Mouse (Mus musculus): ENCODE measurements around the gene Ltbr.
A peak's percentile ranks its signal among the peaks of the same experiment; 100 is the strongest.

Ltbr gene

GRCm38 (mm10) chr6:125313546-125314230 lies at the start of gene Ltbr:
Ltbr (minus strand) TSS chr6:125313885.
- peak; percentile 71 for DNase-seq (ENCODE audit: low read depth)

GRCm38 (mm10) chr6:125363021-125363420 lies 49.3 kb upstream of the Ltbr start:
- DNase-seq (ENCODE audit: low read depth) = no peak

- DNase-seq (ENCODE audit: low read depth) = no peak
These were observed 48.0 kb upstream of the Ltbr start for GRCm38 (mm10) chr6:125361467-125362291.

GRCm38 (mm10) chr6:125360846-125361245 lies 47.2 kb upstream of the Ltbr start:
- no peak for DNase-seq (ENCODE audit: low read depth)

- no peak for DNase-seq (ENCODE audit: low read depth)
These were observed 46.3 kb upstream of the Ltbr start for GRCm38 (mm10) chr6:125359999-125360398.

- DNase-seq (ENCODE audit: low read depth) = no peak
These were observed 43.6 kb upstream of the Ltbr start for GRCm38 (mm10) chr6:125357334-125357733.

- no peak for DNase-seq (ENCODE audit: low read depth)
These were observed 42.6 kb upstream of the Ltbr start for GRCm38 (mm10) chr6:125356264-125356663.

GRCm38 (mm10) chr6:125355197-125355741 lies 41.6 kb upstream of the Ltbr start:
- no peak for DNase-seq (ENCODE audit: low read depth)

GRCm38 (mm10) chr6:125354352-125355151 lies 40.9 kb upstream of the Ltbr start:
- peak; percentile 80 for DNase-seq (ENCODE audit: low read depth)

GRCm38 (mm10) chr6:125353655-125354054 lies 40.0 kb upstream of the Ltbr start:
- no peak for DNase-seq (ENCODE audit: low read depth)

- no peak for DNase-seq (ENCODE audit: low read depth)
These were observed 39.5 kb upstream of the Ltbr start for GRCm38 (mm10) chr6:125353221-125353620.

GRCm38 (mm10) chr6:125352811-125353210 lies 39.1 kb upstream of the Ltbr start:
- DNase-seq (ENCODE audit: low read depth) = peak; percentile 54

- DNase-seq (ENCODE audit: low read depth) = no peak
These were observed 38.3 kb upstream of the Ltbr start for GRCm38 (mm10) chr6:125352046-125352384.

- DNase-seq (ENCODE audit: low read depth) = no peak
These were observed 37.8 kb upstream of the Ltbr start for GRCm38 (mm10) chr6:125351368-125352045.

- DNase-seq (ENCODE audit: low read depth) = no peak
These were observed 37.3 kb upstream of the Ltbr start for GRCm38 (mm10) chr6:125350995-125351324.

- DNase-seq (ENCODE audit: low read depth) = no peak
These were observed 36.7 kb upstream of the Ltbr start for GRCm38 (mm10) chr6:125350231-125350994.

GRCm38 (mm10) chr6:125349575-125350230 lies 36.0 kb upstream of the Ltbr start:
- DNase-seq (ENCODE audit: low read depth) = no peak

GRCm38 (mm10) chr6:125348721-125349574 lies 35.3 kb upstream of the Ltbr start, which contains the start of gene Tnfrsf1a:
Tnfrsf1a (plus strand) TSS chr6:125349362.
- DNase-seq (ENCODE audit: low read depth) = no peak

- no peak for DNase-seq (ENCODE audit: low read depth)
These were observed 32.3 kb upstream of the Ltbr start for GRCm38 (mm10) chr6:125346029-125346428.

- DNase-seq (ENCODE audit: low read depth) = no peak
These were observed 31.9 kb upstream of the Ltbr start for GRCm38 (mm10) chr6:125345625-125346024.
